Mouse (Mus musculus) megakaryocyte, embryonic 14.5 days (primary cell): ENCODE measurements around the gene Sun3.

ENCODE experiments used
- FLI1 ChIP-seq: IDR thresholded peaks from 2 replicates; pipeline ENCODE4 v1.6.1; 2012; ENCODE audit warnings: low read length, inconsistent platforms, mixed read lengths
- GATA1 ChIP-seq: IDR thresholded peaks from 3 replicates; pipeline ENCODE4 v1.6.1; 2012; ENCODE audit warnings: mixed read lengths, low read length, inconsistent platforms, borderline replicate concordance

DNA sequence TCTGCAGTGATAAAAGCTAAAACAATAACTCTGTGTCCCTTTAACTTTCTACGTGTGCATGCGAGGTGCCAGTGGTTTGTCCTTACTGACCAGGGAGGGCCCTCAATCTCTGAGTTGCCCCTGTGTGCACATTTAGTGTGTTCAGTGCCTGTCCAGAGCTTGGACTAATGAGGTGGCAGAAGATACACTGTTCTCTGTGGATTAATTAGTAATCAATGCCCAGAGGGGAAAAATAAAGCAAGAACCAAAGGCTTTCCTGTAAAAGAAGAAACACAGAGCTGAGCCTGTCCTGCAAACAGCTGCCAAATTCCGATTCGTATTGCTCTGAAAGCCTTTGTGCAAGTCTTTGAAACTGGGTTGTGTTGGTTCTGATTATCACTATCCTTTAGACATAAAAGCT is 1.4 kb upstream of the Sun3 start:
- no peak for TF ChIP-seq GATA1
- no peak for TF ChIP-seq FLI1
